Mouse (Mus musculus) stomach, embryonic 15.5 days (tissue): Measurements from ENCODE around the gene Atg2b. TPM values are rescaled to one million over a fixed set of nuclear protein-coding genes. Genes with fewer than 3 reads are reported as not detected.

Experiments used
- ATAC-seq: fragments of 200-750 bp; cut with Nextera tagmentation; 2 replicates; pipeline ENCODE4 v1.8.0; 2017; ENCODE audit warnings: low read depth, moderate number of reproducible peaks, moderate TSS enrichment; ENCODE audit not compliant: insufficient read depth, low FRiP score
- H3K27ac ChIP-seq: fragments of 300-500 bp; sonication (generic); 2 replicates; pipeline ENCODE4 v1.5.1; 2015; ENCODE audit warnings: mild to moderate bottlenecking, inconsistent platforms
- H3K27me3 ChIP-seq: fragments of 300-500 bp; sonication (generic); replicated peaks from 2 replicates; pipeline ENCODE4 v1.6.1; 2015; ENCODE audit warnings: inconsistent platforms
- H3K36me3 ChIP-seq: fragments of 300-500 bp; sonication (generic); 2 replicates; pipeline ENCODE4 v1.6.1; 2015; ENCODE audit warnings: inconsistent platforms
- H3K4me1 ChIP-seq: fragments of 300-500 bp; sonication (generic); 2 replicates; pipeline ENCODE4 v1.6.1; 2015; ENCODE audit warnings: inconsistent platforms
- H3K4me2 ChIP-seq: fragments of 300-500 bp; sonication (generic); 2 replicates; pipeline ENCODE4 v1.6.1; 2015; ENCODE audit warnings: mild to moderate bottlenecking, inconsistent platforms
- H3K4me3 ChIP-seq: fragments of 300-500 bp; sonication (generic); replicated peaks from 2 replicates; pipeline ENCODE4 v1.5.1; 2015; ENCODE audit warnings: inconsistent platforms
- H3K9ac ChIP-seq: fragments of 300-500 bp; sonication (generic); 2 replicates; pipeline ENCODE4 v1.6.1; 2015; ENCODE audit warnings: inconsistent platforms
- H3K9me3 ChIP-seq: fragments of 300-500 bp; sonication (generic); 2 replicates; pipeline ENCODE4 v1.6.1; 2016; ENCODE audit warnings: inconsistent platforms
- WGBS: fragments of 180-500 bp; shearing (Covaris S2); methylation state at CpG from one replicate; pipeline ENCODE4 v1.1.7; 2015; 5-methylcytosine and 5-hydroxymethylcytosine counted together
- polyA plus RNA-seq: library from polyadenylated mRNA; unstranded; fragments of >200 nt; fragmentation: Nextera tagmentation; extraction: Ambion mirVana; gene quantifications from 2 replicates; pipeline ENCODE4 v1.2.1, GENCODE M21; 2015

Atg2b gene
- polyA plus RNA-seq, 1 experiment from 2014 or later, result 10.7 TPM

GRCm38 (mm10) chr12:105678211-105678610 lies 6.8 kb downstream of the Atg2b start:
- H3K9me3 ChIP-seq, result no peaks in the 10 kb centered on the region
- H3K9ac ChIP-seq, result no peak overlapping the region
- no peaks in the 10 kb centered on the region for H3K27me3 ChIP-seq
- H3K4me2 ChIP-seq, result no peak overlapping the region
- H3K36me3 ChIP-seq, result peaks cover 15% of the 10 kb centered on the region
- no peak for ATAC-seq
- H3K4me1 ChIP-seq, result 0 out of 2 replicates have a peak, but pooled peaks cover 2% of the 10 kb centered on the region
- H3K4me3 ChIP-seq, result no peak overlapping the region
- 89% methylated on average over 7 of the region's 7 CpGs for WGBS
- H3K27ac ChIP-seq, result no peak overlapping the region

DNA sequence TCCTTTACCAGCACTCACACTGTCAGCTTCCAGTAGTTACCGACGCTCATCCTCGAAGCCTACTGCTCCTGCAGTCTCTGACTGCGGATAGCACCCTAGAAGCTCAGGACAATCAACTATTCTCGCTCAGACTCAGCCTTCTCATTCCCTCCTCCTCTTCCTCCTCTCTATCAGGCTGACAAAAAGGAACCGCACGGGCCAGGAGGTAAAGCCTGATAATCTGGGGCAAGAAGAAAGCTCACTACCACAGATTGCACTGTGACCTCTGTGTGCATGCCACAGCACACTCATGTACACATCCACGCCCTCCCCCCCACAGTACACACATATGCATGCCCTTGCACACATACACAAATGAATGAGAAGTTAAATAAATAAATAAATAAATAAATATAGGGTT lies 8.7 kb downstream of the Atg2b start:
- Histone ChIP-seq H3K27ac (no peak overlapping the region), H3K9me3 (no peaks in the 10 kb centered on the region), H3K4me1 (no peaks in the 10 kb centered on the region), H3K4me3 (no peak overlapping the region), H3K36me3 (peaks cover 16% of the 10 kb centered on the region), H3K4me2 (no peak overlapping the region), H3K9ac (no peak overlapping the region), H3K27me3 (no peaks in the 10 kb centered on the region)
- 91% methylated on average over 8 of the region's 8 CpGs for WGBS
- ATAC-seq, result no peak

- no peak for ATAC-seq
- H3K27ac ChIP-seq, result no peak overlapping the region
- H3K4me1 ChIP-seq, result no peaks in the 10 kb centered on the region
- H3K9me3 ChIP-seq, result no peaks in the 10 kb centered on the region
- H3K27me3 ChIP-seq, result no peaks in the 10 kb centered on the region
- no peak overlapping the region for H3K4me2 ChIP-seq
- H3K36me3 ChIP-seq, result peaks cover 39% of the 10 kb centered on the region
- H3K9ac ChIP-seq, result no peak overlapping the region
- 95% methylated on average over 7 of the region's 7 CpGs for WGBS
- H3K4me3 ChIP-seq, result no peak overlapping the region
Measured at GRCm38 (mm10) chr12:105655850-105656249, 29.2 kb downstream of the Atg2b start.

DNA sequence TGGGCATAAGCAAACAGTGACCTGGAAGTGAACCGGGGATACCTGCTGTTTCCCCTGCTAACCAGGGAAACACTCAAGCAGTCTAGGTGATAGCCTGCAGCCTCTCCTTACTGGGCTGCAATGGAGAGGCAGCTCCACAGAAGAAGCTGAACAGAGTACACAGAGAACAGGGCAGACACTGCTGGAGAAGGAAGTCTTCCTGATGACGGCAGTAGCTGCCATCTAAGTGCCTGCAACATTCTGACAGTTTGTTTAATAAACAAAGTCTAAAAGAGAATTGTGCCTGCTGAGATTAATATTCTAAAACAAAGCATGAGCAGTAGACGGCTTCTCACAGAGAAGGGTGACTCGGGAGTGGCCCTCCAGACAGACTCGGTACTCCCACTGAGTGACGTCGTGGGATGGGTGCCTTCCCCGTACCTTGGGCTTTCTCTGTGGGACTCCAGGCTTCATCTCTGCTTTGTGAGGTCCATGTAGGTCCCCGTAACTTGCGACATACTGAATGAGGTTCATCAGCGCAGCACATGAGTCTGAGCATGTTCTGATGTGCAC lies 42.2 kb downstream of the Atg2b start:
- 65% methylated on average over 11 of the region's 11 CpGs for WGBS
- Histone ChIP-seq H3K9me3 (no peaks in the 10 kb centered on the region), H3K36me3 (peaks cover 69% of the 10 kb centered on the region), H3K4me1 (no peaks in the 10 kb centered on the region), H3K4me2 (no peak overlapping the region), H3K27ac (no peak overlapping the region), H3K9ac (no peak overlapping the region), H3K4me3 (no peak overlapping the region), H3K27me3 (no peaks in the 10 kb centered on the region)
- ATAC-seq, result no peak

- WGBS, result 78% methylated on average over 4 of the region's 4 CpGs
- Histone ChIP-seq H3K4me1 (no peaks in the 10 kb centered on the region), H3K36me3 (peaks cover 67% of the 10 kb centered on the region), H3K4me2 (no peak overlapping the region), H3K4me3 (no peak overlapping the region), H3K27me3 (no peaks in the 10 kb centered on the region), H3K27ac (no peak overlapping the region), H3K9me3 (no peaks in the 10 kb centered on the region), H3K9ac (no peak overlapping the region)
- ATAC-seq, result no peak
Measured at GRCm38 (mm10) chr12:105637554-105637953, 47.5 kb downstream of the Atg2b start.

DNA sequence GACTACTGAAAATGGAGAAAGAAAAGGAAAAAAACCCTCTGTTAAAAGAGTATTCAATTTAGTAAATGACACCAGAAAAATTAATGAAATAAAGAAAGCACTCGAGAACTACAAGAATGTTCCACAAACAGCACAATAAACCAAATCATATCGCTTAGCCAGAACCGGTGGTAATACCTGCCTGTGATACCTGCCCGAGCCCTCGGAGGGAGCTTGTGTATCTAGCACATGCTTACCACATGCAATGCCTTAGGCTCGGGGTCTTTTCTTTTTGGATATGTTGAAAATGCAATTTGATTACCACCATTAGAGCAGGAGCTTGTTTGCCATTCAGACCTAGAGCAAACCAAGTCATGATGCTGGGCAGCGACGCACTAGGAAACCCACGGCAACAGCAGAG lies 48.5 kb downstream of the Atg2b start:
- WGBS, result 91% methylated on average over 9 of the region's 9 CpGs
- no peak overlapping the region for H3K4me3 ChIP-seq
- H3K36me3 ChIP-seq, result peaks cover 60% of the 10 kb centered on the region
- H3K9ac ChIP-seq, result no peak overlapping the region
- H3K27me3 ChIP-seq, result no peaks in the 10 kb centered on the region
- H3K27ac ChIP-seq, result no peak overlapping the region
- no peaks in the 10 kb centered on the region for H3K9me3 ChIP-seq
- H3K4me1 ChIP-seq, result no peaks in the 10 kb centered on the region
- no peak overlapping the region for H3K4me2 ChIP-seq
- ATAC-seq, result no peak

DNA sequence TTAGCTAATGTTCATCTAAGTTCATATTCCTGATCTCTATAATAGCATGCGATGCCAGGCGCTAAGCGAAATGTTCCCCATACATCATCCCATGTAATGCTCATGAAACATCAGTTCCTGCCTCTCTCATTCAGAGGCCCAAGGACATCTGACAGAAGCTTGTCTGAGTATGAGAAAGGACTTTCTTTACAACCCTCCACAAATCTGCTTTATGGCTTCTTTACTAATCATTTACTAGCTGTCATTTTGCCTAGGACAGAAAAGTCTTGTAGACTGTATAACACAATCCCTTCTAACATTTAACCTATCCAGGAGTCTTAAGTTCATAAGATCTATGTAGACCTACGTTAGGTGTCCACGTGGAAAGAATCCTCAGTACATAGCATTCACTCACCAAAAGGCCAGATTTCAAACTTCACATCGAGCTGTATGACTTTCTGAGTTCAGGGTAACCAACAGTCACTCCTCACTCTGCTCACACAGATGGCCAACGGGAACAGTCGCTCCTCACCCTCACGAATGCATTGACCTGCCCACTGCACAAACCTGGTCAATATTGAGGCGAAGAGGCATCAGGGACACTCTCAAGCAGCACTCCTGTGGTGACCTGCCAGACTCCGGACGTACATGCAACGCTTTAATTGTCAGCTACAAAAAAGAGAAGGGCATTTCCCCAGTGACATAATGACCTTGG lies 50.5 kb downstream of the Atg2b start:
- WGBS, result 88% methylated on average over 13 of the region's 13 CpGs
- H3K4me1 ChIP-seq, result no peaks in the 10 kb centered on the region

GRCm38 (mm10) chr12:105625798-105626197 lies 59.2 kb downstream of the Atg2b start:
- ATAC-seq, result no peak
- H3K9ac ChIP-seq, result no peak overlapping the region
- H3K4me3 ChIP-seq, result no peak overlapping the region
- whole genome bisulfite sequencing, result 53% methylated on average over 7 of the region's 7 CpGs
- H3K27me3 ChIP-seq, result no peaks in the 10 kb centered on the region
- no peaks in the 10 kb centered on the region for H3K4me1 ChIP-seq
- no peak overlapping the region for H3K27ac ChIP-seq
- no peak overlapping the region for H3K4me2 ChIP-seq
- no peaks in the 10 kb centered on the region for H3K9me3 ChIP-seq
- H3K36me3 ChIP-seq, result peaks cover 33% of the 10 kb centered on the region

More for the DNA sequence above, 50.5 kb downstream of the Atg2b start:
- Histone ChIP-seq H3K9me3 (no peaks in the 10 kb centered on the region), H3K27ac (no peak overlapping the region), H3K4me3 (no peak overlapping the region), H3K36me3 (peaks cover 43% of the 10 kb centered on the region), H3K9ac (no peak overlapping the region), H3K4me2 (no peak overlapping the region), H3K27me3 (no peaks in the 10 kb centered on the region)
- no peak for ATAC-seq

DNA sequence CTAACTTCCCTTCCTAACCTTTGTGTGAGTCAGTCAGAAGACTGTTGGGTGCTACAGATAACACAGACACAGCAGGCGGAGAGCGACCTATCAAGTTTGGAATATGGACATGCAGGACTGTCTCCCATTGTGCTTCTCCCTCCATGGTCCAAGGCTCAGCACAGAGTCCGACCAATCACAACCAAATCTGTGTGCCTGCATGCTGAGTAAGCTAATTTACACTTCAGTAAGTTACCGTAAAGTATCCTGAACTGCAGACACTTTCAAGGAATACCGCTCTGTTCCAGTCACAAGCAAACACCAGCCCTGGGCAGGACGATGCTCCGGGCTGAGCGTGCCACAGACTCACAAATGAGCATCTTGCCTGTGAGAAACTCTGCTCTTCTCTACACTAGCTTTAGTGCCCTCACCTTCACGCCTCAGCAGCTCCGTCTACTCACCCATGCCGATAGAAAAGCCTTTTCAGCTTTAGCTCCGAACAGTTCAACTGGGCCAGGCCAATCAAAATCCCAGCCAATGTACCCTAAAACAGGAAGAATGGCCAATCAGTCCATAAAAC lies 62.0 kb downstream of the Atg2b start:
- 93% methylated on average over 12 of the region's 12 CpGs for WGBS
- H3K9ac ChIP-seq, result no peak overlapping the region
- no peaks in the 10 kb centered on the region for H3K27me3 ChIP-seq
- no peak overlapping the region for H3K4me3 ChIP-seq
- no peaks in the 10 kb centered on the region for H3K9me3 ChIP-seq
- peaks cover 45% of the 10 kb centered on the region for H3K36me3 ChIP-seq
- H3K4me1 ChIP-seq, result no peaks in the 10 kb centered on the region
- H3K27ac ChIP-seq, result no peak overlapping the region
- ATAC-seq, result no peak
- no peak overlapping the region for H3K4me2 ChIP-seq

DNA sequence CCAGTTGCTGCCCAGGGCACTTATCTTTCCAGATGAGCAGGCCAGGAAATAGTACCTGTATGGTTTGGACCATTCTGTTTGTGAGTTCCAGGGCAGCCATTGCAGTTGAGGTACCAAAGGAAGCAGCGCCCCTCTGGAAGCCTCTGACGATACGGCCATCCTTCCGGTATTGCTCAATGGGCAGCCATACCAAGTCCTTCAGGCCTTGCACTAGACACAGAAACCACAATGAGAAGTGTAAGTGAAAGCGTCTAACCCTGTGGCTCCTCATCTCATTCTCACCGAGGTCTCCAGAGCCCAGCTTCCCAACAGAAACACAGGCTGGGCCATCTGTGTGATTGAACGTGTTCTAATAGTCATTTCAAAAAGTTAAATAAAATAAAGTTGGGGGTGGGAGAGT lies 63.0 kb downstream of the Atg2b start:
- WGBS, result 93% methylated on average over 7 of the region's 7 CpGs

DNA sequence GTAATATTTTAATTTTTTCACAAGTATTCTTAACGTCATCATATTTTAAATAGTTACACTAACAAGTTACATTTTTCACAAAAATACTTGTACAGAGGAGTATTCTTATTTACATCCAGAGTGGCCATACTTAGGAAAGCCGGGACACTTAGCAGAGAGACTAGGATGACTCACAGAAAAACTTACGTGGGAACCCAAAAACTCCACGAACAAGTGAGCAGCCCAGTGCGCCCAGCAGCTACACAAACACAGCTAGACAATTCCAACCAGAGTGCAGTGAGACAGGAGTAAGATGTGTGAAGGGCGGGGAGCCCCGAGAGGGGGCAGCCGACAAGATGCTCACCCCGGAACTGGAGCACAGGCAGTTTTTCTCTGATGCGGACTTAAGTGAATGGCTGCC lies 71.5 kb downstream of the Atg2b start:
- 84% methylated on average over 10 of the region's 10 CpGs for WGBS
- no peak for ATAC-seq
- Histone ChIP-seq H3K4me1 (no peaks in the 10 kb centered on the region), H3K36me3 (peaks cover 14% of the 10 kb centered on the region), H3K27ac (no peak overlapping the region), H3K4me3 (no peak overlapping the region), H3K27me3 (no peaks in the 10 kb centered on the region), H3K4me2 (no peak overlapping the region), H3K9ac (no peak overlapping the region), H3K9me3 (no peaks in the 10 kb centered on the region)

More for the DNA sequence above, 63.0 kb downstream of the Atg2b start:
- no peak overlapping the region for H3K27ac ChIP-seq
- H3K4me3 ChIP-seq, result no peak overlapping the region
- H3K9me3 ChIP-seq, result no peaks in the 10 kb centered on the region
- H3K27me3 ChIP-seq, result no peaks in the 10 kb centered on the region
- no peaks in the 10 kb centered on the region for H3K4me1 ChIP-seq
- no peak for ATAC-seq
- H3K36me3 ChIP-seq, result peaks cover 42% of the 10 kb centered on the region
- no peak overlapping the region for H3K9ac ChIP-seq
- no peak overlapping the region for H3K4me2 ChIP-seq

DNA sequence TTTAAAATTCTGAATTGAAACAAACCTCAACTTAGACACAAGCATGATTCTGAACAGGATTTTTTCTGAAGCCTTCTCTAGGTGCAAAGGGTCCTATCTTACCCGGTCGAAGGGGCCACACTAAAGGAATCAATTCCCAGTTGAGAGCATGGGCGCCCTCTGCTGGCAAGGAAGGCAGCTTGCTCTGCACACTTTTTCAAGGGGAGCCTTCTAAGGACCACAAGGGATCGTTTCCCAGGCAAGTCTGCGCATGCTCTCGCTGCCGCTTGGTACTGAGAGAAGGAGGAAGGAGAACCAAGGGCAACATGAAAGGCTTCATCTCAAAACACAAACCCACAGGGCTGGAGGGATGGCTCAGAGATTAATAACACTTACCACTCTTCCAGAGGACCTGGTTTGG lies 73.3 kb downstream of the Atg2b start:
- H3K9ac ChIP-seq, result no peak overlapping the region
- peaks cover 5% of the 10 kb centered on the region; the same call in 1 of the 2 replicates for H3K36me3 ChIP-seq
- no peaks in the 10 kb centered on the region for H3K27me3 ChIP-seq
- WGBS, result 10% methylated on average over 7 of the region's 7 CpGs
- no peak overlapping the region for H3K4me2 ChIP-seq
- no peak overlapping the region for H3K27ac ChIP-seq
- no peaks in the 10 kb centered on the region for H3K9me3 ChIP-seq
- no peak overlapping the region for H3K4me3 ChIP-seq
- no peaks in the 10 kb centered on the region for H3K4me1 ChIP-seq
- ATAC-seq, result no peak
